Mouse (Mus musculus) 416B (cell line): ENCODE data around the gene Hist1h2bb.
A peak's percentile ranks its signal among the peaks of the same experiment; 100 is the strongest.

Experiments used
- DNase-seq: peaks from one replicate; pipeline ENCODE4 v3.0.0; 2011; ENCODE audit warnings: low read depth

Gene Hist1h2bb

GRCm38 (mm10) chr13:23749563-23750121 is 3.1 kb downstream of the Hist1h2bb start:
- peak; percentile 44 for DNase-seq

DNA sequence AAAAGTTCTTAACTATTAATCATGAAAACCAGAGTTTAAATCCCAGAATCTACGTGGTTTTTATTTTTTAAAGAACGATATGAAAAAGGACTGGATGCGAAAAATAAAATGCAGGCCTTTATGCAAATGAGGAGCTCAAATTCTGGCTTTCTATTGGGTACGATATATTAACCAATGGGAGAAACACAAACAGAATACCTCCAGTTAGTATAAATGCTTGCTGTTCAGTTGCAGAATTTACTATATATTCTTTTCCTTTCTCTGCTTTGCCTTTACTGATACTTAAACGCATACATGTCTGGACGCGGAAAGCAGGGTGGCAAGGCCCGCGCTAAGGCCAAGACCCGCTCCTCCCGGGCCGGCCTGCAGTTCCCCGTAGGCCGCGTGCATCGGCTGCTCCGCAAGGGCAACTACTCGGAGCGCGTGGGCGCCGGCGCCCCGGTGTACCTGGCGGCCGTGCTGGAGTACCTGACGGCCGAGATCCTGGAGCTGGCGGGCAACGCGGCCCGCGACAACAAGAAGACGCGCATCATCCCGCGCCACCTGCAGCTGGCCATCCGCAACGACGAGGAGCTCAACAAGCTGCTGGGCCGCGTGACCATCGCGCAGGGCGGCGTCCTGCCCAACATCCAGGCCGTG is 4.4 kb downstream of the Hist1h2bb start, which contains the start of gene Hist1h2ab:
Hist1h2ab (plus strand) TSS at position 288 of the 639 bp plus-strand sequence.
- DNase-seq: peak; percentile 97

DNA sequence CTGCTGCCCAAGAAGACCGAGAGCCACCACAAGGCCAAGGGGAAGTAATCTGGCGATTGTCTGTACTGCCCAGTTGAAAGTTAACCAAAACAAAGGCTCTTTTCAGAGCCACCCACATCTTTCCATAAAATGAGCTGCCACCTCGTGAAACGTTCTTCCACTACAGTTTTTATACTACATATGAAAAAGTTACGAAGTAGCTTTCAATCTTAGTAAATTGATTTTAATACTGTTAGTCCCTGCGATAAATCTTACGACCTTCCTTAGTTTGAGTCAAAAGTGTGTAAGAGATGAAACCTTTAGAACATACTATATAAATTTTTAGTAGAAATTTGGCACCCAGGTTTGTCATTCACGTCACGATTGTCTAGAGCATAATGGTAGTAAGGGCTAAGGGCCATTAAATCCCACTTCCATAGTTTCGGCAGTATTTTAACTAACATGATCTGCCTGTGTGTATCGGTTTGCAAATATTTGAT is 5.0 kb downstream of the Hist1h2bb start:
- DNase-seq: no peak

DNA sequence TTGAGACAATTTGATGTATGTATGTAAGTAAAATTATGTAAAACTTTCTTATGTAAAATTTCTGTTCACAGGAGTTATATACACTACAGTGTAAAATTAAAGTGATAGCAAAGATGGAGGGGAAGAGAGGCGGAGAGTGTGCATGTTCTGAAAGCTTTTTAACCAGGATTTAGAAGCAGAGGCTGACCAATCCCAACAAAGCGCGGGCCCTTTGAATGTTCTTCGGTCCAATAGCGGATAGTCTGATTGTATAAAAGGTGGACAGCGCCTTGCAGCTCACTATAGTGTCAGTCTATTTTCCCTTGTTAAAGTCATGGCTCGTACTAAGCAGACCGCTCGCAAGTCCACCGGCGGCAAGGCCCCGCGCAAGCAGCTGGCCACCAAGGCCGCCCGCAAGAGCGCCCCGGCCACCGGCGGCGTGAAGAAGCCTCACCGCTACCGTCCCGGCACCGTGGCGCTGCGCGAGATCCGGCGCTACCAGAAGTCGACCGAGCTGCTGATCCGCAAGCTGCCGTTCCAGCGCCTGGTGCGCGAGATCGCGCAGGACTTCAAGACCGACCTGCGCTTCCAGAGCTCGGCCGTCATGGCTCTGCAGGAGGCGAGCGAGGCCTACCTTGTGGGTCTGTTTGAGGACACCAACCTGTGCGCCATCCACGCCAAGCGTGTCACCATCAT is 5.7 kb downstream of the Hist1h2bb start, which contains the start of gene Hist1h3b:
Hist1h3b (plus strand) TSS at position 201 of the 675 bp plus-strand sequence.
- DNase-seq: peak; percentile 100

DNA sequence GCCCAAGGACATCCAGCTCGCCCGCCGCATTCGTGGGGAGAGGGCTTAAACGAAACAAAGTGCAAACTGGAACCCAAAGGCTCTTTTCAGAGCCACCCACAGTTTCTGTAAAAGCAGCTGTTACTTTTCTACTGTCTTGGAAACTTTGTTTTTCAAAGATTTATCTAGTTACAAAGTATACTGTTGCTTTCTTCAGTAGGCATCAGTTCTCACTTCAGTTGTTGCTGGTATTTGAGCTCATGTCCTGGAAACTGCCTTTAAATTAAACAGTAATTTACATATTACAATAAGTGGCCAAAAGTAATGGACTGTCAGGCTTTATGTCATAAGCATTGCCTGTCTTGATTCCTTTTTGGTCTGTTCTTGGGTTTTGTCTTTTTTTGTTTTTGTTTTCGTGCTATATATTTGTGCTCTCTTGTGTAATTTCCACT is 6.2 kb downstream of the Hist1h2bb start:
- peak; percentile 79 for DNase-seq

GRCm38 (mm10) chr13:23753314-23754078 is 7.0 kb downstream of the Hist1h2bb start:
- peak; percentile 59 for DNase-seq

DNA sequence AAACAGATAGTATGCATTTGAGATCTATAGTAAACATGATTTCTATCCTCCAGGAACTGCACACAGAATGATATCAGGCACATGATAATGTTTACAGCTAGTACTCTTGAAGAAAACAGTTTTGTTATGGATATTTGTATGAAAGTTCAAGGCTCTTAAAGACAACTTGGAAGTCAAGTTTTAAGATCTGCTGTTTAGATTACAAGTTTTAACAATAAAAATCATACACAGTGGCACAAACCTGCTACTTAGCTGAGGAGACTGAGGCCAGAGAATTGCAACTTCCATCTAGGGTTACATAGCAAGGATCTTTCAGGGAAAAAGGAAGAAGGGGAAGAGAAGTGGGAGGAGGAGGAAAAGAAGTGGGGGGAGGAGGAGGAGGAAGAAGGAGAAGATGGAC is 8.5 kb downstream of the Hist1h2bb start:
- no peak for DNase-seq

- peak; percentile 99 for DNase-seq
Measured at GRCm38 (mm10) chr13:23756790-23757189, 10.3 kb downstream of the Hist1h2bb start, which contains the start of gene Hist1h4b. Gene Hist1h4b (plus strand): TSS chr13:23757013.

DNA sequence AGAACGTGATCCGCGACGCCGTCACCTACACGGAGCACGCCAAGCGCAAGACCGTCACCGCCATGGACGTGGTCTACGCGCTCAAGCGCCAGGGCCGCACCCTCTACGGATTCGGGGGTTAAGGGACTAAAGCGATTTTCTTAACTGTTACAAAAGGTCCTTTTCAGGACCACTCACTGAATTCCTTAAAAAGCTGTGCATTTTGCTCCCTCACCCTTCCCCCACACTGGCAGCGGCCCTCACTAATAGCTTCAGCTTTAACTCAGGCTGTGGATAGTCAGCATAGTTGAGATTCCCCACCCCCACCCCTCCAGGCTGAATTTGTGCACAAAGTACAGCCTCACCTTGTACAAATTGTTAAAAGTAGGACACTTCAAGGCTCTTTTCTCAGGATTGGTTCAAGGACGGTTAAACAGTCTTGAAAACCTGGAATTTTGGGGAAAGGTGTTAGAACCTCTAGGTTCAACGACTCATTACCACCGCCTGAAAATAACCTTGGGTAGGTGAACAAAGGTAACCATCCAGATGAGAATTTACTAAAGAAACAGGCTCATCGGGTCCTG is 10.8 kb downstream of the Hist1h2bb start:
- peak; percentile 91 for DNase-seq

- DNase-seq: peak; percentile 55
Measured at GRCm38 (mm10) chr13:23757921-23758320, 11.4 kb downstream of the Hist1h2bb start.

GRCm38 (mm10) chr13:23759251-23759771 is 12.8 kb downstream of the Hist1h2bb start:
- DNase-seq: peak; percentile 19

DNA sequence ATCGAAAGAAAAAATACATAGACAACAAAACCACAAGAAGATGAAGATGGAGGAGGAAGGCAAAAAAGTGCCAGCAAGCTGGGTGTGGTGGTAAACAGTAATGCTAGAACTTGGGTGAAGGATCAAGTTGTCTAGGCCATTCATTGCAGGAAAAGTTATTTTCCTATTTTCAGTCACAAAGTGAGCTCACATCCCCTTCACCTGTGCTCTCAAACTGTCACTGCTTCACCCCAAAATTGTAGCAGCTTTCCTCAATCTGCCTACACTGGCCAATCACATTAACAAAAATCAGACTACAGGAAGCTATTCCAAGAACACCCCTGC is 13.3 kb downstream of the Hist1h2bb start:
- no peak for DNase-seq

GRCm38 (mm10) chr13:23760240-23760971 is 13.9 kb downstream of the Hist1h2bb start:
- peak; percentile 94 for DNase-seq

- DNase-seq: peak; percentile 100
Measured at GRCm38 (mm10) chr13:23760972-23761864, 14.7 kb downstream of the Hist1h2bb start, which contains the start of gene Hist1h4a. Gene Hist1h4a (minus strand): TSS chr13:23761230.

- peak; percentile 99 for DNase-seq
Measured at GRCm38 (mm10) chr13:23761871-23762821, 15.6 kb downstream of the Hist1h2bb start, which contains the start of gene Hist1h3a. Gene Hist1h3a (minus strand): TSS chr13:23762386.

- DNase-seq: no peak
Measured at GRCm38 (mm10) chr13:23763242-23763585, 16.7 kb downstream of the Hist1h2bb start.

DNA sequence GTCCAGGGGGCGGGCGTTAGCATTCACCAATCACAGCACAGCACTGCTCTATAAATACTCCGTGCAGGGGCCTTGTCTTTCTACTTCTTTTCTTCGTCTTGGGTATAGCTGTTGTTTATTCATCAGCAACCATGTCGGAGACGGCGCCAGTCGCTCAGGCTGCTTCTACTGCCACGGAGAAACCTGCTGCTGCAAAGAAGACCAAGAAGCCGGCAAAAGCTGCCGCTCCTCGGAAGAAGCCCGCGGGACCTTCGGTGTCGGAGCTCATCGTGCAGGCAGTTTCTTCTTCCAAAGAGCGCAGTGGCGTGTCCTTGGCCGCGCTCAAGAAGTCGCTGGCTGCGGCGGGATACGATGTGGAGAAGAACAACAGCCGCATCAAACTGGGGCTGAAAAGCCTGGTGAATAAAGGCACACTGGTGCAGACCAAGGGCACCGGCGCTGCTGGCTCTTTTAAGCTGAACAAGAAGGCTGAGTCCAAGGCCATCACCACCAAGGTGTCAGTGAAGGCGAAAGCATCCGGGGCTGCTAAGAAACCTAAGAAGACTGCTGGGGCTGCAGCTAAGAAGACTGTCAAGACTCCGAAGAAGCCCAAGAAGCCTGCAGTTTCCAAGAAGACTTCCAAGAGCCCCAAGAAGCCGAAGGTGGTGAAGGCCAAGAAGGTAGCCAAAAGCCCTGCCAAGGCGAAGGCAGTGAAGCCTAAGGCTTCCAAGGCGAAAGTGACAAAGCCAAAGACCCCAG is 17.2 kb downstream of the Hist1h2bb start, which contains the start of gene Hist1h1a:
Hist1h1a (plus strand) TSS at position 81 of the 738 bp plus-strand sequence.
- DNase-seq: peak; percentile 99
